Mouse (Mus musculus) CH12.LX (cell line): ENCODE measurements around the gene Ccdc105. TPM values are rescaled to one million over a fixed set of nuclear protein-coding genes. Genes with fewer than 3 reads are reported as not detected.
A peak's percentile ranks its signal among the peaks of the same experiment; 100 is the strongest.

Source experiments
- DNase-seq: peaks from one replicate; pipeline ENCODE4 v3.0.0-alpha.2; 2013; ENCODE audit errors: extremely low read depth
- H3K27ac ChIP-seq: 2 replicates; pipeline ENCODE4 v1.5.1; 2012; ENCODE audit warnings: low read depth, mild to moderate bottlenecking, control low read depth, moderate library complexity; ENCODE audit not compliant: insufficient read depth
- H3K27me3 ChIP-seq: replicated peaks from 2 replicates; pipeline ENCODE3; 2012; ENCODE audit warnings: inconsistent platforms
- H3K36me3 ChIP-seq, 2 experiments: replicated peaks in 1 of 2; 2 replicates each; pipeline versions ENCODE3 to v1.6.1; 2012; ENCODE audit warnings: inconsistent platforms in 1 of 2, low read length in 1 of 2, mild to moderate bottlenecking in 1 of 2, mixed read lengths in 1 of 2, moderate library complexity in 1 of 2; ENCODE audit not compliant: control insufficient read depth in 1 of 2, insufficient read depth in 1 of 2
- H3K4me1 ChIP-seq, 2 experiments: 2 replicates each; pipeline ENCODE4 v1.6.1; 2012; ENCODE audit warnings: inconsistent platforms in 1 of 2, moderate library complexity in 1 of 2; ENCODE audit not compliant: insufficient read depth in 2 of 2, control insufficient read depth in 1 of 2
- H3K4me2 ChIP-seq: 2 replicates; pipeline ENCODE4 v1.6.1; 2012; ENCODE audit warnings: low read depth, mild to moderate bottlenecking, control low read depth; ENCODE audit not compliant: poor library complexity, insufficient read depth, severe bottlenecking
- H3K4me3 ChIP-seq, 3 experiments: fragments of 150-350 bp in 1 of 3; sonication (generic) in 1 of 3; replicated peaks in 1 of 3; 2 replicates each; pipeline versions ENCODE3 to v1.5.1; 2011 to 2012; ENCODE audit warnings: low read depth in 2 of 3, low read length in 2 of 3, mild to moderate bottlenecking in 2 of 3, moderate library complexity in 2 of 3, control low read depth in 1 of 3, improper control_type of control experiment in 1 of 3, inconsistent platforms in 1 of 3, mixed read lengths in 1 of 3; ENCODE audit not compliant: poor library complexity in 1 of 3
- H3K79me2 ChIP-seq: replicated peaks from 2 replicates; pipeline ENCODE4 v1.6.1; 2012; ENCODE audit warnings: mild to moderate bottlenecking, moderate library complexity; ENCODE audit not compliant: control insufficient read depth, poor library complexity, insufficient read depth, severe bottlenecking; ENCODE audit errors: extremely low read depth
- H3K9ac ChIP-seq: 2 replicates; pipeline ENCODE4 v1.6.1; 2012; ENCODE audit warnings: low read depth, mild to moderate bottlenecking, control low read depth, moderate library complexity; ENCODE audit not compliant: insufficient read depth
- H3K9me3 ChIP-seq: replicated peaks from 2 replicates; pipeline ENCODE3; 2012; ENCODE audit warnings: low read length, inconsistent platforms, mixed read lengths
- BHLHE40 ChIP-seq: IDR thresholded peaks from 2 replicates; pipeline ENCODE4 v1.6.1; 2011; ENCODE audit warnings: mild to moderate bottlenecking, low read depth, low read length, improper control_type of control experiment
- CHD1 ChIP-seq: IDR thresholded peaks from 2 replicates; pipeline ENCODE4 v1.6.1; 2012; ENCODE audit warnings: low read depth, low read length, improper control_type of control experiment, inconsistent platforms
- GABPA ChIP-seq: IDR thresholded peaks from 2 replicates; pipeline ENCODE4 v1.6.1; 2012; ENCODE audit warnings: low read depth, low read length, improper control_type of control experiment, inconsistent platforms; ENCODE audit not compliant: insufficient replicate concordance
- HCFC1 ChIP-seq: IDR thresholded peaks from 2 replicates; pipeline ENCODE4 v1.6.1; 2012; ENCODE audit warnings: low read depth, mild to moderate bottlenecking, inconsistent platforms, low read length, improper control_type of control experiment
- JUN ChIP-seq: IDR thresholded peaks from 2 replicates; pipeline ENCODE4 v1.6.1; 2011; ENCODE audit warnings: low read depth, mild to moderate bottlenecking, low read length, improper control_type of control experiment, moderate library complexity; ENCODE audit not compliant: insufficient read depth
- JUND ChIP-seq: conservative IDR thresholded peaks from 2 replicates; pipeline ENCODE4 v1.6.1; 2011; ENCODE audit warnings: low read depth, low read length, improper control_type of control experiment
- KAT2A ChIP-seq: IDR thresholded peaks from 2 replicates; pipeline ENCODE4 v1.6.1; 2012; ENCODE audit warnings: low read length, improper control_type of control experiment, inconsistent platforms; ENCODE audit not compliant: insufficient replicate concordance
- MAFK ChIP-seq: IDR thresholded peaks from 2 replicates; pipeline ENCODE4 v1.6.1; 2011; ENCODE audit warnings: low read length, improper control_type of control experiment; ENCODE audit not compliant: insufficient replicate concordance
- MAX ChIP-seq: IDR thresholded peaks from 2 replicates; pipeline ENCODE4 v1.6.1; 2011; ENCODE audit warnings: low read length, improper control_type of control experiment
- MAZ ChIP-seq: IDR thresholded peaks from 2 replicates; pipeline ENCODE4 v1.6.1; 2012; ENCODE audit warnings: low read depth, mild to moderate bottlenecking, inconsistent platforms, low read length, improper control_type of control experiment, moderate library complexity
- MYC ChIP-seq: IDR thresholded peaks from 2 replicates; pipeline ENCODE4 v1.6.1; 2011; ENCODE audit warnings: low read depth, mild to moderate bottlenecking, improper control_type of control experiment, low read length
- NRF1 ChIP-seq: IDR thresholded peaks from 2 replicates; pipeline ENCODE4 v1.6.1; 2014; ENCODE audit warnings: low read depth, mild to moderate bottlenecking, inconsistent platforms, low read length, improper control_type of control experiment, moderate library complexity
- PAX5 ChIP-seq: IDR thresholded peaks from 2 replicates; pipeline ENCODE4 v1.6.1; 2012; ENCODE audit warnings: low read length, inconsistent platforms, mixed read lengths
- POLR2AphosphoS2 ChIP-seq: IDR thresholded peaks from 2 replicates; pipeline ENCODE4 v1.6.1; 2011; ENCODE audit warnings: low read depth, low read length, improper control_type of control experiment
- SIN3A ChIP-seq: IDR thresholded peaks from 2 replicates; pipeline ENCODE4 v1.6.1; 2012; ENCODE audit warnings: low read length, improper control_type of control experiment, inconsistent platforms
- SMC3 ChIP-seq: IDR thresholded peaks from 2 replicates; pipeline ENCODE4 v1.6.1; 2011; ENCODE audit warnings: low read depth, low read length, improper control_type of control experiment
- USF2 ChIP-seq: conservative IDR thresholded peaks from 2 replicates; pipeline ENCODE4 v1.6.1; 2011; ENCODE audit warnings: low read depth, low read length, improper control_type of control experiment
- ZC3H11A ChIP-seq: IDR thresholded peaks from 2 replicates; pipeline ENCODE4 v1.6.1; 2012; ENCODE audit warnings: low read depth, mild to moderate bottlenecking, inconsistent platforms, low read length, improper control_type of control experiment
- ZKSCAN1 ChIP-seq: IDR thresholded peaks from 2 replicates; pipeline ENCODE4 v1.6.1; 2012; ENCODE audit warnings: low read depth, inconsistent platforms, low read length, improper control_type of control experiment, borderline replicate concordance
- ZMIZ1 ChIP-seq: IDR thresholded peaks from 2 replicates; pipeline ENCODE4 v1.6.1; 2012; ENCODE audit warnings: low read depth, mild to moderate bottlenecking, inconsistent platforms, low read length, improper control_type of control experiment
- ZNF384 ChIP-seq: IDR thresholded peaks from 2 replicates; pipeline ENCODE4 v1.6.1; 2012; ENCODE audit warnings: low read depth, low read length, improper control_type of control experiment, inconsistent platforms
- dilution Hi-C: fragments of 300-500 bp; cut with MboI; formaldehyde crosslinking; loops from 2 replicates; pipeline ENCODE4 v1.14.3; 2020; ENCODE audit warnings: low sequenced_read_pairs; ENCODE audit not compliant: extremely low pct_unique_long_range_greater_than_20kb, extremely low pct_ligation_motif_present
- in situ Hi-C: fragments of 300-500 bp; cut with MboI; formaldehyde crosslinking; loops from 3 replicates; pipeline ENCODE4 v1.14.3; 2019; ENCODE audit warnings: low sequenced_read_pairs, low pct_ligation_motif_present, low pct_unique_long_range_greater_than_20kb, mixed read lengths
- polyA plus RNA-seq: library from polyadenylated mRNA; unstranded; fragments of >175 nt; gene quantifications from 2 replicates; pipeline ENCODE4 v1.2.1, GENCODE M21; 2012; ENCODE audit warnings: low read depth; ENCODE audit not compliant: insufficient read length
- total RNA-seq, 2 experiments: library from RNA; depleted of rRNA; stranded (reverse); fragments of 300-350 nt in 1 of 2; fragments of >200 nt in 1 of 2; gene quantifications; 2 replicates each; pipeline ENCODE4 v1.2.3; 2012 to 2014

The Ccdc105 gene
- total and polyA plus RNA-seq, 3 experiments, result not detected

DNA sequence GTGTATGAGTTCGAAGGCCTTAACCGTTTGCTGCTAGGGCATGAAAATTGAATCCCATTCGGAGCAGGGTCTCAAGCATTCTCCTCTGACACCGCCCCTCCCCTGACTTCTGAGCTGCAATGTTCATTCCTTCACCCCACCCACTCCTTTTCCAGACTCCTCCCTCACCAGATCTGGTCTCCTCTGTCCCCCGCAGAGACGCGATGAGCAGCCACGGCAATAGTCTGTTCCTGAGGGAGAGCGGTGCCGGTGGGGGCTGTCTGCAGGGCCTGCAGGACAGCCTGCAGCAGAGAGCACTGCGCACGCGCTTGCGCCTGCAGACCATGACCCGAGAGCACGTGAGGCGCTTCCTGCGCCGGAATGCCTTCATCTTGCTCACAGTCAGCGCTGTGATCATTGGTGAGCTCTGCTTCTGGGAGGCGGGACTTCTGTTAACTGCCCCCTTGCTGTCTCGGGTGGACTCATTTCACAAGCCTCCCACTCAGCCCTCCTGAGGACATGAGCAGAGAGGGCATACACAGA is 34.8 kb upstream of the Ccdc105 start:
- in situ Hi-C loops, result loop anchor here (10.0 kb wide), 1 partner anchor 337 kb away; no protein-coding TSS in a partner anchor

DNA sequence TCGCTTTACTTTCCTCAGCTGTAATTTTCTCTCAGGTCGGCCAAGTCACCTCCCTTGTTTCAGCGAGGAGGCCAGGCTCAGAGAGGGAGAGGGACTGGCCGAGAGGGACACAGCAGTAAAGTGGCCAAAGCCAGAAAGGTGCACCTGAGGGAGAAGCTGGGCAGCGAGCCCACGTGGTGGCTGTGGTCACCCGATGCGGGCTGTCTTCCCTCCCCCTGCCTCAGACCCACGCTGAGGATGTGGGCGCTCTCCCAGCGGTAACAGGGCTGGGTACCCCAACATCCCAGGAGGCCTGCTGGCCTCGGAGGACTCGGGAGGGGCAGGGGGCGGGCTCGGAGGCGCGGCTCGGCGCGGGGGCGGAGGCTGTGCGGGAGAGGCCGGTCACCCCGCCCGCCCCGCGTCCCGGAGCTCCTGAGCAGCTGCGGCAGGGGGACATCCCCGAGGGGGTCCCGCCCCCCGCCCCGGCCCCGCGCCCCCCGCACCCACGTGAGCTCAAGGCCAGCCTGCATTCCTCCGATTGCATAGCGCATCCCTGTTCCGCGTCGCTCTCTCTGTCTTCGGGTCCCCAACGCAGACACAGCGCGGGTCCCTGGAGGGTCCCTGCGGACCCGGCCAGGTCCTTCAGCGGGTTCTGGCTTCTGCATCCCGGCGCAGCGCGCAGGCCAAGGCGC is 27.3 kb upstream of the Ccdc105 start, which contains the start of gene Slc1a6:
Slc1a6 (plus strand) TSS at position 516 of the 671 bp plus-strand sequence.
- no peaks in the 10 kb centered on the region for H3K4me1 ChIP-seq
- H3K4me2 ChIP-seq, result peak within 1 kb of the TSS; percentile 1; the same call in 1 of the 2 replicates
- no peaks in the 10 kb centered on the region for H3K9me3 ChIP-seq
- H3K79me2 ChIP-seq, result no peaks in the 10 kb centered on the region
- peaks cover 3% of the 10 kb centered on the region for H3K27me3 ChIP-seq
- no peak within 1 kb of the TSS for H3K9ac ChIP-seq
- dilution Hi-C loops (no loop called here), in situ Hi-C loops (loop anchor here (10.0 kb wide), 1 partner anchor 345 kb away; no protein-coding TSS in a partner anchor)
- H3K4me3 ChIP-seq, result peak within 1 kb of the TSS in 1 of 3 experiments; percentile 3
- TF ChIP-seq ZNF384 (no peak), JUND (no peak), MAZ (no peak), JUN (no peak), MYC (no peak), HCFC1 (no peak), GABPA (no peak), ZKSCAN1 (no peak), POLR2AphosphoS2 (no peak), NRF1 (no peak), ZC3H11A (no peak), SIN3A (no peak), MAFK (no peak), BHLHE40 (no peak), USF2 (no peak)
- TF ChIP-seq, all 38 proteins: peak for 0
- no peak within 1 kb of the TSS for H3K27ac ChIP-seq
- no peak for DNase-seq
- H3K36me3 ChIP-seq, result no peaks in the 10 kb centered on the region

More for the DNA sequence above, 34.8 kb upstream of the Ccdc105 start:
- no peak overlapping the region for H3K4me2 ChIP-seq
- dilution Hi-C loops, result no loop called here
- H3K4me3 ChIP-seq, result no peak overlapping the region
- DNase-seq, result no peak
- H3K9ac ChIP-seq, result no peak overlapping the region
- H3K79me2 ChIP-seq, result no peaks in the 10 kb centered on the region
- no peaks in the 10 kb centered on the region; a peak in 1 of 4 replicates for H3K4me1 ChIP-seq
- TF ChIP-seq POLR2AphosphoS2 (no peak), MAZ (no peak), ZKSCAN1 (no peak), PAX5 (no peak), MAFK (no peak), MYC (no peak), ZMIZ1 (no peak), BHLHE40 (no peak), CHD1 (no peak), JUN (no peak), MAX (no peak), KAT2A (no peak), SMC3 (no peak)
- TF ChIP-seq, all 38 proteins: peak for 0
- Histone ChIP-seq H3K27me3 (peaks cover 4% of the 10 kb centered on the region), H3K9me3 (no peaks in the 10 kb centered on the region), H3K27ac (no peak overlapping the region), H3K36me3 (no peaks in the 10 kb centered on the region)
